Mouse (Mus musculus): ENCODE measurements around the gene Rtn4ip1.
A peak's percentile ranks its signal among the peaks of the same experiment; 100 is the strongest.
"Not testable (repeated sequence)": the region's sequence is repeated elsewhere in the genome, so short reads cannot be mapped to it uniquely, and the experiment has no call there.

The Rtn4ip1 gene

DNA sequence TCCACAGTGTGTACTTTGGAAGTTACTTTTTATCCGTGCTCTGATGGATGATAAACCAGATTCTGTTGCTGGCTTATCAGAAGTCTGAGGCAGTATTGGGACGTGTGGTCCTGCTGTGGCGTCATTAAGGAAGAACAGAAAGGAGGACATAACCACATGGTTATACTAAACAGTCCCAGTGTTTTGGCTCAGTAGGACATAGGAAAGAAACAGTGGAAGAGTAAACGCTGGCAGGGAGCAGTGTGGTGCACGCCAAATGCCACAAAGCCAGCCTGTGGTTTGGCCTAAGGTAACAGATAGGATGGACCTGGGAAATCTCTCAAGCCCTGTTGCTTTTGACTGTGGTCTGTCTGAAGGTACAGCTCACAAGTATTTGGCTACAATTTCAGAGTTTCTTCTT, 27.0 kb downstream of the Rtn4ip1 start:
- no peak for DNase-seq (ENCODE audit: low spot score)

GRCm38 (mm10) chr10:43939136-43939662, 37.6 kb downstream of the Rtn4ip1 start:
- no peak for DNase-seq (ENCODE audit: low spot score)

GRCm38 (mm10) chr10:43943736-43944135, 42.1 kb downstream of the Rtn4ip1 start:
- DNase-seq (ENCODE audit: low spot score) = no peak

GRCm38 (mm10) chr10:43945435-43945834, 43.8 kb downstream of the Rtn4ip1 start:
- DNase-seq (ENCODE audit: low spot score) = no peak

DNA sequence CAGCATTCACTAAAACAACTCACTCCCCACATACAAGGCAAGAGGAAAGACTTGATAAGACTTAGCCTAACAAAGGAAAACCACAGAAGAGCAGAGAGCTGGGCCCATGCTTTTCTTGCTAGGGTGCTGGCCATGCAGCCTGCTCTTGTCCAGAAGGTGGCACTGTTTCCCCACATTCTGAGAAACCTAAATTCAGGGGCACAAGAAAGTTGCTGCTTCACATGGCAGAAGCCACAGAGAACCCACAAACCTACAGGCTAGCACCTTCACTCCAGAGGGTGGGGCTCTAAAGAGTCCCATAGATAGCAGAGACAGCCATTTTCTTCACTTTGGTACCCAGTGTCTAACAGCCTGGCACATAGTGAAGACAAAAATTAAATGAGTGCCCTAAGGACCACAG, 52.3 kb downstream of the Rtn4ip1 start:
- no peak for DNase-seq (ENCODE audit: low spot score)

GRCm38 (mm10) chr10:43964943-43965342, 63.3 kb downstream of the Rtn4ip1 start:
- peak; percentile 26 for DNase-seq (ENCODE audit: low spot score)

GRCm38 (mm10) chr10:43973244-43973643, 71.6 kb downstream of the Rtn4ip1 start:
- no peak for DNase-seq (ENCODE audit: low spot score)

- no peak for DNase-seq (ENCODE audit: low spot score)
Observed at GRCm38 (mm10) chr10:43977353-43977752, 75.7 kb downstream of the Rtn4ip1 start.

DNA sequence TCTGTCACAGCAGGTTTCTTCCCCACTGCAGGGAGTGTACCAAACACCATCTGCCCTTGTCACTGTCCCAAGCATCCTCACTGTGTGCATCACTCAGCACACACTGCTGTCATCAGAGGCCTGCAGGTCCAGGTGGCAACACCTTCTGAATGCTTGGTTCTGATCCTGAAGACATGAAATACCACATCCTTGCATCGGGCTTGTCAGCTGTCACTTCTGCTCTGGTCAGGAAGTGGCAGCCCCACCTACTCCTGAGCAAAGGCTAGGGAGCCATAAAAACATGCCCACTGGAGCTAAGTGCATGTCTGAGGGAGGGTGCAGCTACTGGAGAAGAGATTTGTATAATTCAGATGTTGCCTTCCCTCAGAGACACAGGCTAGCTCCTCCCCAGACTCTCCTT, 78.5 kb downstream of the Rtn4ip1 start:
- no peak for DNase-seq (ENCODE audit: low spot score)

- not testable (repeated sequence) for DNase-seq (ENCODE audit: low spot score)
Observed at GRCm38 (mm10) chr10:43980742-43981141, 79.1 kb downstream of the Rtn4ip1 start.

DNA sequence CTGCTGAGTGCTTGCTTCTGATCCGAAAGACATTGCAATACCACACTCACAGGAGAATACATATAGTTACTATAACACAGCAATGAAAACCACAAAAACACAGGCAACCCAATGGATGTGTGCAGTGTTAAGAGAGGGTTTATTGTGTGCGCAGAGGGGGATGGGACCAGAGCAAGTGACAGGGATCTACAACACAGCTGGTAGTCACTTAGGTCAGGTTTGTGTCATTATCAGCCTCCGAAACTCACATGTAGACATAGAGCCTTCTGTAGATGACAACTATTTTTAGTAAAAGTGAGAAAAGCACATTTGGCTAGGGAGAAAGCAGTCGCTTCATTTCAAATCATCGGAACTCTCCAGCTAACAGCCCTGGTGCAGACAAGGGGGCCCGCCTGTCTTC, 80.9 kb downstream of the Rtn4ip1 start:
- DNase-seq (ENCODE audit: low spot score) = no peak

- no peak for DNase-seq (ENCODE audit: low spot score)
Observed at GRCm38 (mm10) chr10:43983241-43983640, 81.6 kb downstream of the Rtn4ip1 start.

DNA sequence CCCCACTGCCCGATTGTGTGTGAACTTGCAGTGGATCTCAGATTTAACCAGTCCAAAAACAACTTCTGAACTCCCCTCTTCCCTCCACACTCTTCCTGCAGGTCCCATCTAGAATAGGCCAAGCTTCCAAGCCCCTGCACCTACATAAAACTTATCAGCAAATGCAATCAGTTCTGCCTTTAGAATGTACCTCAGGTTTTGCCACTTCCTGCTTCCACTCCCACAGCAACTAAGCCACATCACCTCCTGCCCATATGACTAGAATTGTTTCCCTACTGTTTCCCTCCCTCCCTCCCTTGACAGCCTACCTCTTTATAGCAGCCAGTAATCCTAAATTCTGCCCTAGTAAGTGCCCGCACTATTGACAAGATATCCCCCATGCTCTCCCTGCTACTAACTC, 82.3 kb downstream of the Rtn4ip1 start:
- no peak for DNase-seq (ENCODE audit: low spot score)

GRCm38 (mm10) chr10:43991268-43991667, 89.7 kb downstream of the Rtn4ip1 start:
- no peak for DNase-seq (ENCODE audit: low spot score)

GRCm38 (mm10) chr10:43992506-43992905, 90.9 kb downstream of the Rtn4ip1 start:
- DNase-seq (ENCODE audit: low spot score) = no peak

DNA sequence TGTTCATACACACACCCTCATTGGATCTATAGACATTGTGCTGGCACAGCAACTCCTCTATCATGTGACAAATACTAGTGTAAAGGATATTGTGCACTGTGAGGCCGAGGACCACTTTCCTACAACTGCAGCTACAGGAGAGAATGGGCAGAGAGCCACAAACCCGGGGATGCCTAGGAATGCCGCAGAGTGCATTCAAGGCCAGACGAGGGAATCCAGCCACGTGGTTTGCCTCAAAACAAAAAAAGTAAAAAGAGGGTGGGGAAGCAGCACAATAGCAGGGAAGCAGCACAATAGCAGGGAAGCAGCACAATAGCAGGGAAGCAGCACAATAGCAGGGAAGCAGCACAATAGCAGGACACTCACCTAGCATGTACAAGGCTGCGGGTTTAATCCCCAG, 91.6 kb downstream of the Rtn4ip1 start:
- no peak for DNase-seq (ENCODE audit: low spot score)

- no peak for DNase-seq (ENCODE audit: low spot score)
Observed at GRCm38 (mm10) chr10:43995858-43996650, 94.4 kb downstream of the Rtn4ip1 start.

GRCm38 (mm10) chr10:43997276-43997675, 95.7 kb downstream of the Rtn4ip1 start:
- DNase-seq (ENCODE audit: low spot score) = no peak

DNA sequence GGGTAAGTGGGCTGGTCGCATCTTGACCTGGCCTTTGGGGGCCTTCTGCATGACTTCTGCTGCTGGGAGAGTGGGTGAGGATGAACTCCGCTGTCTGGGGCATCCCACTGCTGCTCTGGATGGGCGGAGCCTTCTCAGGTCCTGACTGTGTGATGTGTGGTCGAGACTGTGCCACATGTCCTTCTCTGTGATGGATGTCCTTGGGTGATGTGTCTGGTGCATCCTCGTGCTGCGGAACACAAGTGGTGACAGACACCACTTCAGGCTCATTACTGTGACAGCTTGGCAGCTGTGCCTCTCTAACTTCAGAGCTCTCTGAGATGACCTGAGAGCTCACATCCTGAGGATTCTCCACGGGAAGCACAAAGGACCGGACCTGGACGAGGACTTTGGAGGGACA, 96.4 kb downstream of the Rtn4ip1 start:
- no peak for DNase-seq (ENCODE audit: low spot score)

GRCm38 (mm10) chr10:43998503-43999082, 97.0 kb downstream of the Rtn4ip1 start:
- DNase-seq (ENCODE audit: low spot score) = no peak

DNA sequence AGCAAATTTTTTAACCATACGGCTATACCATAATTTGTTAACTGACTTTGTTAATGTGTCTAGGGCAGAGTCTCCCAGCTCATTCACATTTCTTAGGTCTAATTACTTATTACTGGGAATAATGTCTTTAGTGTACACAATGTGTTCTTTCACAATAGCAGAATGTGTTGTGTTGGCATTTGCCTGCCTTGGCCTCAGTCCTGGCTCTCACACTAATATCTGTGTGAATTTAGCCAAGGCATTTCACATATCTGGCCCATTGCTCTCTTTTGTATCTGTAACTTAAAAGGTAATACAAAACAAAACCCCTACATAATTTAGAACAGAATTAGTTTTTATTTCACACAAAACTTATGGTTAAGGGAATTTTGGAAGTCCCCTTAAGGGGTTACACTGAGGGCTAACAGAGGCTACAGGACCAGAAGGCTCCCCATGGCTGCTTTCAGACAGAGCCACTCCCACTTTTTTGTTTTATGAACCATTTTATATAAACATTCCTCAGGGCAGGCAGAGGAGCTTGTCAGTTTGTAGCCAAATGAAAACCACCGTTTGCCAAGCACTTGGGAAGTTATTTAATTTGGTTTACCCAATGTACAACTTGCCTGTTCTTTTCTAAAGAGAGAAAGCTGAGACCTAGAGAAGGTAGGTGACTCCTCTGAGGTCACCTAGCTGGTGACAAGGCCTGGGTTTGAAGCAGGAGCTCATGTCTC, 98.7 kb downstream of the Rtn4ip1 start:
- DNase-seq (ENCODE audit: low spot score) = no peak

DNA sequence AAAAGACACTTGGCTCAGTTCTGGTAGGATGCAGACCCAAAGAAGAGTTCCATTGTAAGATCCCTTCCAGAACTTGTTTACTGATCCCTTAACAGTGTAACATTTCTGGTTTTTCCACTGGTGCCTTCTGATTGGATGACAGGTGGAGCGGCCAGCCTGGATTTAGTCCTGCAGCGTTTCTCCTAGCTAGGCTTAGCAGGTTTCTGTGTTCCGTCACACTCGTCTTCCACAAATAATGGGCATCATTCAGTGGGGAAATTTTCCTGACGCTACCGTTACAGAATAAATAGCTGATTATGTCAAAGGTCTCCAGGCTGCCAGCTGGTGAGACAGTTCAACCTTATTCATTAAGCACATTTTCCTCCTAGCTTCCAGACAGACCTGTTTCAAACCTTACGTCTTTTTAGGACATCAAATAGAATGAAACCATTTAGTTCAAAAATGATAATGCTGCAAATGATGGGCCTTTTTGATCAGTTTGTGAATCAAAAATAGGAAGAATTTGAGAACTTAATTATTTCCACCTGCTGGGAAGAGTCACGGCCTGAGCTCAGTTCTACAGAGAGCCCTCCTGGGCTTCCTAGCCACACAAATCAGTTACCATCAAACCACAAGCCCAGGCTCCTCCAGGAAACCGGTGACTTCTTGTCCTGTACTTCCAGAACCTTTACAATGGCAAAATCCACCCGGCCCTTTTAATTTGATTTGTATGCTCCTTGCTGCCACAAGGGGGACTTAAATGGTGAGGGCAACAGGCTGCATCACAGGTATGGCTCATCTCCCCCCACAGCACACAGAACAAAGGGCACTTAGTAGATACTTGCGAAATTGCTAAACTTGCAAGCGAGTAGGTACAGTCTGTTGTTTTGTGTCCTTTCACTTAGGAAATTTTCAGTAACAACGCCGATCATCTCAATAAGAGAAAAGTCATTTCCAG, 100.7 kb downstream of the Rtn4ip1 start:
- DNase-seq (ENCODE audit: low spot score) = no peak

Measured in layer of hippocampus, adult 9-10 months (tissue).